Mouse (Mus musculus) myocyte (in vitro differentiated cells): Measurements from ENCODE around the gene Zc3h7b. TPM values are rescaled to one million over a fixed set of nuclear protein-coding genes. Genes with fewer than 3 reads are reported as not detected.
A peak's percentile ranks its signal among the peaks of the same experiment; 100 is the strongest.

ENCODE experiments used
- H3K27me3 ChIP-seq: one replicate; pipeline ENCODE4 v1.6.1; 2011; ENCODE audit not compliant: control insufficient read depth, insufficient read depth, insufficient read length
- H3K36me3 ChIP-seq: one replicate; pipeline ENCODE4 v1.6.1; 2011; ENCODE audit not compliant: control insufficient read depth, insufficient read depth
- H3K4me2 ChIP-seq: one replicate; pipeline ENCODE4 v1.6.1; 2011; ENCODE audit warnings: low read depth, control low read depth
- H3K4me3 ChIP-seq: one replicate; pipeline ENCODE4 v1.5.1; 2011; ENCODE audit warnings: mild to moderate bottlenecking, control low read depth, moderate library complexity
- H3K79me2 ChIP-seq: one replicate; pipeline ENCODE4 v1.6.1; 2011; ENCODE audit not compliant: control insufficient read depth, insufficient read depth
- H3ac ChIP-seq: one replicate; pipeline ENCODE4 v1.6.1; 2011; ENCODE audit not compliant: control insufficient read depth, insufficient read length
- CEBPB ChIP-seq: IDR thresholded peaks from 2 replicates; pipeline ENCODE4 v1.6.1; 2011; ENCODE audit warnings: mild to moderate bottlenecking, moderate library complexity; ENCODE audit not compliant: poor library complexity, insufficient read depth, severe bottlenecking
- E2F4 ChIP-seq: IDR thresholded peaks from one replicate; pipeline ENCODE4 v1.6.1; 2011; ENCODE audit warnings: mild to moderate bottlenecking, control low read depth, moderate library complexity; ENCODE audit not compliant: insufficient read depth
- MAX ChIP-seq: IDR thresholded peaks from one replicate; pipeline ENCODE4 v1.6.1; 2011; ENCODE audit warnings: low read depth, mild to moderate bottlenecking, control low read depth
- MYOD1 ChIP-seq, 3 experiments: IDR thresholded peaks; one replicate each; pipeline ENCODE4 v1.6.1; 2011; ENCODE audit warnings: control low read depth in 2 of 3, low read depth in 2 of 3, mild to moderate bottlenecking in 2 of 3, moderate library complexity in 1 of 3; ENCODE audit not compliant: insufficient read length in 2 of 3, control insufficient read depth in 1 of 3
- MYOG ChIP-seq, 3 experiments: IDR thresholded peaks; one replicate each; pipeline ENCODE4 v1.6.1; 2011; ENCODE audit warnings: control low read depth in 2 of 3, low read depth in 2 of 3, mild to moderate bottlenecking in 2 of 3; ENCODE audit not compliant: insufficient read length in 2 of 3, control insufficient read depth in 1 of 3, insufficient read depth in 1 of 3
- POLR2A ChIP-seq: IDR thresholded peaks from one replicate; pipeline ENCODE4 v1.6.1; 2011; ENCODE audit warnings: low read depth, mild to moderate bottlenecking, control low read depth, moderate library complexity; ENCODE audit not compliant: insufficient read length
- POLR2AphosphoS2 ChIP-seq: IDR thresholded peaks from one replicate; pipeline ENCODE4 v1.6.1; 2011; ENCODE audit warnings: low read depth, control low read depth; ENCODE audit not compliant: insufficient read length
- REST ChIP-seq: IDR thresholded peaks from one replicate; pipeline ENCODE4 v1.6.1; 2011; ENCODE audit warnings: mild to moderate bottlenecking, control low read depth, moderate library complexity; ENCODE audit not compliant: insufficient read depth, insufficient read length
- SRF ChIP-seq: IDR thresholded peaks from one replicate; pipeline ENCODE4 v1.6.1; 2011; ENCODE audit warnings: low read depth; ENCODE audit not compliant: control insufficient read depth, insufficient read length
- TCF12 ChIP-seq: IDR thresholded peaks from one replicate; pipeline ENCODE4 v1.6.1; 2011; ENCODE audit warnings: mild to moderate bottlenecking, control low read depth; ENCODE audit not compliant: poor library complexity, insufficient read depth, severe bottlenecking
- TCF3 ChIP-seq: IDR thresholded peaks from one replicate; pipeline ENCODE4 v1.6.1; 2011; ENCODE audit warnings: low read depth, control low read depth; ENCODE audit not compliant: insufficient read length
- USF1 ChIP-seq: IDR thresholded peaks from one replicate; pipeline ENCODE4 v1.6.1; 2011; ENCODE audit warnings: low read depth, mild to moderate bottlenecking, control low read depth, moderate library complexity
- polyA plus RNA-seq: library from polyadenylated mRNA; unstranded; fragments of >200 nt; fragmentation: generic; extraction: Trizol; gene quantifications from one replicate; pipeline ENCODE4 v1.2.1, GENCODE M21; 2012; ENCODE audit warnings: missing spikeins

Zc3h7b gene
- polyA plus RNA-seq, 1 experiment = 45.9 TPM

GRCm38 (mm10) chr15:81838554-81839235 is 93.8 kb downstream of the Zc3h7b start:
- no peaks in the 10 kb centered on the region for H3K36me3 ChIP-seq
- no peaks in the 10 kb centered on the region for H3K27me3 ChIP-seq
- H3K4me2 ChIP-seq = no peak overlapping the region
- TF ChIP-seq MAX = no peak
- TF ChIP-seq USF1 = no peak
- no peak for TF ChIP-seq E2F4
- TF ChIP-seq POLR2AphosphoS2 = no peak
- TF ChIP-seq MYOG (IDR thresholded peaks at IDR 0.05; ENCODE audit: control insufficient read depth in 1 of 3, insufficient read depth in 1 of 3, insufficient read length in 2 of 3, low read depth in 2 of 3) = no peak
- TF ChIP-seq TCF12 = no peak
- TF ChIP-seq POLR2A = no peak
- TF ChIP-seq MYOD1 (IDR thresholded peaks at IDR 0.05; ENCODE audit: control insufficient read depth in 1 of 3, insufficient read length in 2 of 3, low read depth in 2 of 3) = no peak
- no peak for TF ChIP-seq CEBPB
- no peak for TF ChIP-seq REST
- TF ChIP-seq TCF3 = no peak
- no peak for TF ChIP-seq SRF
- H3K79me2 ChIP-seq = no peaks in the 10 kb centered on the region
- H3K4me3 ChIP-seq = no peak overlapping the region
- no peak overlapping the region for H3ac ChIP-seq

GRCm38 (mm10) chr15:81839634-81840033 is 94.8 kb downstream of the Zc3h7b start:
- Histone ChIP-seq H3K4me2 (peak overlapping the region; percentile 31), H3ac (no peak overlapping the region), H3K27me3 (no peaks in the 10 kb centered on the region), H3K36me3 (no peaks in the 10 kb centered on the region), H3K4me3 (no peak overlapping the region), H3K79me2 (no peaks in the 10 kb centered on the region)
- TF ChIP-seq MYOD1 (IDR thresholded peaks at IDR 0.05; ENCODE audit: control insufficient read depth in 1 of 3, insufficient read length in 2 of 3, low read depth in 2 of 3) (no peak), CEBPB (no peak), E2F4 (no peak)

- no peak overlapping the region for H3ac ChIP-seq
- no peak overlapping the region for H3K4me2 ChIP-seq
Observed at GRCm38 (mm10) chr15:81840306-81840705, 95.4 kb downstream of the Zc3h7b start.

GRCm38 (mm10) chr15:81842275-81842674 is 97.4 kb downstream of the Zc3h7b start:
- Histone ChIP-seq H3K79me2 (no peaks in the 10 kb centered on the region), H3ac (no peak overlapping the region), H3K36me3 (no peaks in the 10 kb centered on the region), H3K4me2 (no peak overlapping the region), H3K27me3 (no peaks in the 10 kb centered on the region), H3K4me3 (no peak overlapping the region)
- TF ChIP-seq MYOD1 (IDR thresholded peaks at IDR 0.05; ENCODE audit: control insufficient read depth in 1 of 3, insufficient read length in 2 of 3, low read depth in 2 of 3) = no peak
- TF ChIP-seq POLR2A = no peak
- no peak for TF ChIP-seq TCF3
- TF ChIP-seq USF1 = no peak

More at GRCm38 (mm10) chr15:81840306-81840705, 95.4 kb downstream of the Zc3h7b start:
- Histone ChIP-seq H3K27me3 (no peaks in the 10 kb centered on the region), H3K36me3 (no peaks in the 10 kb centered on the region), H3K79me2 (no peaks in the 10 kb centered on the region), H3K4me3 (no peak overlapping the region)
- no peak for TF ChIP-seq POLR2AphosphoS2
- TF ChIP-seq POLR2A = no peak
- no peak for TF ChIP-seq MYOG (IDR thresholded peaks at IDR 0.05; ENCODE audit: control insufficient read depth in 1 of 3, insufficient read depth in 1 of 3, insufficient read length in 2 of 3, low read depth in 2 of 3)
- no peak for TF ChIP-seq MAX
- no peak for TF ChIP-seq USF1
- no peak for TF ChIP-seq TCF12
- no peak for TF ChIP-seq E2F4
- TF ChIP-seq SRF = no peak
- no peak for TF ChIP-seq MYOD1 (IDR thresholded peaks at IDR 0.05; ENCODE audit: control insufficient read depth in 1 of 3, insufficient read length in 2 of 3, low read depth in 2 of 3)
- TF ChIP-seq REST = no peak
- no peak for TF ChIP-seq TCF3
- no peak for TF ChIP-seq CEBPB

GRCm38 (mm10) chr15:81845033-81845625 is 100.3 kb downstream of the Zc3h7b start:
- H3K27me3 ChIP-seq = no peaks in the 10 kb centered on the region
- H3K79me2 ChIP-seq = peaks cover 3% of the 10 kb centered on the region
- H3ac ChIP-seq = no peak overlapping the region
- no peak overlapping the region for H3K4me3 ChIP-seq
- no peak overlapping the region for H3K4me2 ChIP-seq
- TF ChIP-seq TCF12 (no peak), REST (no peak), TCF3 (no peak), POLR2A (no peak)
- peaks cover 6% of the 10 kb centered on the region for H3K36me3 ChIP-seq
